In the genomic region with DNA sequence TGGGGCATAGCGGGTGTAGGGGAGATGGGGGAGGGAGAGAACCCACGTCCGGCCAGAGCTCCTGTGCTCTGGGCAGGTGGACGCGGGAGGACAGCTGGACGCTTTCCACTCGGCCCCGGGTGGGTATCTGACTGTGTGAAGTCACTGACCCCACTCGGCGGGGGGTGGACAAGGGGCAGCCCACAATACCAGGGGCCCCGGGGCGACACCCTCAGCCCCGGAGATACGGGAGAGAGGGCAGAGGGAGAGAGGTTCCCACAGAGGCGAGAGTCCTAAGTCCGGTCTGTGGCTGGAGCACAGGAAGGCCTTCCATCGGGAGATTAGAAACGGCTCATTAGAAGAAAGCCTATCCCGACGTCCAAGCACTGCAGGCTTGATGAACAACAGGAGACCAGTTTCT, we compare ENCODE assay signal across 12 mouse cellular contexts.
"Had no signal": no experiment of that assay in that cellular context is flagged by ENCODE, and none has a peak within 500 bp of the region (broad histone marks: within the 10 kb centered on the region; RNA-seq: fewer than 3 reads in every experiment).

No protein-coding gene starts in this region.

- H3K9ac ChIP-seq: liver, embryonic 15.5 days; midbrain, embryonic 13.5 days; neural tube, embryonic 13.5 days had no signal

- H3K4me3 ChIP-seq: liver, embryonic 15.5 days; midbrain, embryonic 13.5 days; neural tube, embryonic 13.5 days had no signal

- ATAC-seq: hindbrain, postnatal 0 days; lung, postnatal 0 days; midbrain, embryonic 13.5 days had no signal

- H3K27ac ChIP-seq: hindbrain, postnatal 0 days; liver, embryonic 15.5 days; midbrain, embryonic 13.5 days; neural tube, embryonic 13.5 days had no signal

- H3K9me3 ChIP-seq: liver, embryonic 15.5 days; midbrain, embryonic 13.5 days; neural tube, embryonic 13.5 days had no signal

- DNase-seq: kidney, adult 8-10 months; kidney, postnatal 10 days; left cerebral cortex, postnatal 4 days; lung, adult 2 months; lung, postnatal 36 days; thymus, postnatal 4 days had no signal

- H3K4me2 ChIP-seq: liver, embryonic 11.5 days; liver, embryonic 15.5 days; midbrain, embryonic 13.5 days; neural tube, embryonic 13.5 days had no signal

- H3K36me3 ChIP-seq: liver, embryonic 15.5 days; midbrain, embryonic 13.5 days; neural tube, embryonic 13.5 days had no signal
